Mouse (Mus musculus) small intestine, adult 2 months (tissue): ENCODE measurements around the gene Ttc28.

Source experiments
- CTCF ChIP-seq: fragments of 200-500 bp; IDR thresholded peaks from 2 replicates; pipeline ENCODE4 v1.5.1; 2012; ENCODE audit warnings: low read depth, mild to moderate bottlenecking, control low read depth, inconsistent platforms, low read length, moderate library complexity, mixed read lengths; ENCODE audit not compliant: insufficient replicate concordance, insufficient read length; ENCODE audit errors: extremely low read depth
- POLR2A ChIP-seq: fragments of 200-500 bp; IDR thresholded peaks from 2 replicates; pipeline ENCODE4 v1.6.1; 2012; ENCODE audit warnings: low read depth, mild to moderate bottlenecking, control low read depth, inconsistent platforms, low read length, moderate library complexity

DNA sequence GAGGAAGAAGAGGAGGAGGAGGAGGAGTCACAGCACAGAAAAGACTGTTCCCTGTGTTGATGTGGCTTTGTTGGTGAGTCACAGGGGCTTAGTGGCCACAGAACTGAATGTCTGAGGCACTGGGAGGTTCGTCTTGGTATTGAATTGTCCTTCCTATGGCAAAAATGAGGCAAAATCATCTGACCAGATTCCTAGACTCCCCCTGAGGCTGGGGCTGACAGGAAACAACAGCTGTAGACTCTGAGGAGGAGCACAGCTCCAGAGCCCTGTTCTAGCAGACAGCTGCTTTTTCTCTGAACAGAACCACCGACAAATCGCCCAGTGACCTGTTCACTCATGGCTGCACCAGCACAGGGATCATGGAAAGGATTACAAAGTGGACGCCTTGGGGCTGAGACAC lies 326.2 kb downstream of the Ttc28 start:
- TF ChIP-seq CTCF (no peak), POLR2A (no peak)
